Mouse (Mus musculus): Measurements from ENCODE around the gene S1pr4.

The S1pr4 gene

DNA sequence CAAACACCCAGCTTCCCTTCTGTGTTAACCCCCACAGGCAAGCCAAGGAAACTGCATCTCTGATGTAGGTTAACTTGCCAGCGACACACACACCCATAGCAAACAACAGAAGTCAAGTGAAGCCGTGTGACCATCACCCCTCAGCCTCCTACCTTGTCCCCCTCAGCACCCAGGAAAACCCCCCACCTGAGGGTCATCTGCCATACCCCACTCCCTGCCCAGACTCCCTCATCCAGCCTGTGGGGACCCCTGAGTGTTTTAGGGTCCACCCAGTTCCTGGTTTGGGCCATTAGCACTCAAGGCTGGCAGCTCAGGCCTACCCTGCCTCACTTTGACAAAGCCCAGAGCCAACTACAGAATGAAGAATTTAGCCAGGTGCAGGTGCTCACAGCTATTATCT, 33.9 kb downstream of the S1pr4 start:
- DNase-seq (ENCODE audit: low spot score in 2 of 2): no peak

GRCm38 (mm10) chr10:81465265-81465645, 34.7 kb downstream of the S1pr4 start:
- DNase-seq (ENCODE audit: low spot score in 2 of 2): no peak

DNA sequence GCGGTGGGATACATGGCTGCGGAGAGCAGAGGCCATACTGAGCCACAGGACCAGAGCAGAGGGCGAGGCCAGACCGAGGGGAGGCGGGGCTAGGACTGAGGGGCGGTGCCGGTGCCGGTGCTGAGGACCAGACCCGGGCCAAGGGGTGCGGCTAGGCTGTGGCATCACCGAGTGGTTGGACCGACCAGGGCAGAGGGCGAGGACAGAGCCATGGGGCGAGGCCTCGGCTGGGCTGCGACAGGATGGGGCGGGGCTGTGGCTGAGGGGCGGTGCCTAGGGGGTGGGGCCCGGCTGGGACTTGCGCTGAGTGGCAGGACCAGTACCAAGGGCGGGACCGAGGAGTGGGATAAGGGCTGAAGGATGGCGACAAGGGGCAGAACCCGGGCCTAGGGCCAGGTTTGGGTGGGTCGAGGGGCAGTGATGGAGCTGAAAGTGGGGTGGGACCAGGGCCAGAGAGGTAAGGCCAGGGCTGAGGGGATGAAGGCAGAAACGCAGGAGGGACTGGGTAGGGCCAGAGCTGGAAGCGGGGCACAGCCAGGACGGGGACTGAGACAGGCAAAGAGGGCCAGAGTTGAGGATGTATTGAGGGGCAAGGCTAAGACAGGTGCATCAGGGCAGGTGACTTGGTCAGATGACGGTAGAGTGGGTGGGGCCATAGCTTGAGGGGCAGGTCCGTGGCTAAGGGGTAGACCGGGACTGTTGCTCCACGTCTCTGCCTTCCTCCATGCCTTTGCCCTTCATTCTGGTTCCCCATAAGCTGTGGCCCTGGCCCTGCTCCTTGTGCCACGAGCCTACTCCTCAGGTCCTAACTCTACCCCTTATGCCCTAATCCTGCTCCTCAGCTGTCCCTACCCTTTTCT, 35.3 kb downstream of the S1pr4 start:
- peak; percentile 51 to 53 for DNase-seq (ENCODE audit: low spot score in 2 of 2)

GRCm38 (mm10) chr10:81463531-81463930, 36.4 kb downstream of the S1pr4 start:
- peak in 1 of 2 experiments; percentile 45 for DNase-seq (ENCODE audit: low spot score in 2 of 2)

DNA sequence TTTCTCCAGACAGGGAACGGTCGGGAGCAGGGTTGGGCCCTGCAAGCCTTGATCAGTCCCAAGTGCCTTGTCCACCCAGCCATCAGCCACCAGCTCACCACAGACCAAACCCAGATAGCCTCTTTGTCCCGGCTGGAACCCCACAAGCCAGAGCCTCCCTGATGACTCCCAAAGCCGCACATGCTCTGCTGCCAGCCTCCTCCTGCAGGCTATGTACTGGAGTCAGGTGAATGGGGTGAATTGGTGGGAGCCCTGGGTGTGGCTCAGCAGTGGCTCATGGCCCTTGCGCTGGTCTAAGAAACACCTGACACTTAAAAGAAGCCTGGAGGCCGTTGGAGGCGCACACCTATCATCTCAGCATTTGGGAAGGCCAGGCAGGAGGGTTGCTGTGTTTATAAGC, 37.0 kb downstream of the S1pr4 start:
- no peak for DNase-seq (ENCODE audit: low spot score in 2 of 2)

DNA sequence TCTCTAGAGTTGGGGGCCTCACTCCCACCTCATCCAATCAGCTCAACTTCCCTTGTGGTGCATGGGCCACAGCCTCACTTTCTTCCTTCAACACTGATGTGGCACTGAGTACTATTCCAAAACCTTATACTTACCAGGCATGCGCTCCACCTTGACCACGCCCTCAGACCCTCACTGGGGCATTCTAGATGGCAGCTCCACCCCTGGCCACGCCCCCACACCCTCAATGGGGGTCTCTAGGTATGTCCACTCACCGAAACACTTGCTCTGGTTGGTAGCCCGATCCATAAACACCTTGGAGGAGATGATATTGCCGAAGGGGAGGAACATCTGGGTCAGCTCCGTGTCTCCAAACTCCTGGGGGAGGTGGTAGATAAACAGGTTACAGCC, 37.5 kb downstream of the S1pr4 start:
- no peak for DNase-seq (ENCODE audit: low spot score in 2 of 2)

- no peak for DNase-seq (ENCODE audit: low spot score in 2 of 2)
Measured at GRCm38 (mm10) chr10:81461673-81462414, 38.1 kb downstream of the S1pr4 start.

- no peak for DNase-seq (ENCODE audit: low spot score in 2 of 2)
Measured at GRCm38 (mm10) chr10:81460951-81461350, 39.0 kb downstream of the S1pr4 start.

GRCm38 (mm10) chr10:81460471-81460870, 39.5 kb downstream of the S1pr4 start:
- no peak for DNase-seq (ENCODE audit: low spot score in 2 of 2)

- DNase-seq (ENCODE audit: low spot score in 2 of 2): no peak
Measured at GRCm38 (mm10) chr10:81459399-81459798, 40.5 kb downstream of the S1pr4 start.

- no peak for DNase-seq (ENCODE audit: low spot score in 2 of 2)
Measured at GRCm38 (mm10) chr10:81458267-81458666, 41.7 kb downstream of the S1pr4 start.

DNA sequence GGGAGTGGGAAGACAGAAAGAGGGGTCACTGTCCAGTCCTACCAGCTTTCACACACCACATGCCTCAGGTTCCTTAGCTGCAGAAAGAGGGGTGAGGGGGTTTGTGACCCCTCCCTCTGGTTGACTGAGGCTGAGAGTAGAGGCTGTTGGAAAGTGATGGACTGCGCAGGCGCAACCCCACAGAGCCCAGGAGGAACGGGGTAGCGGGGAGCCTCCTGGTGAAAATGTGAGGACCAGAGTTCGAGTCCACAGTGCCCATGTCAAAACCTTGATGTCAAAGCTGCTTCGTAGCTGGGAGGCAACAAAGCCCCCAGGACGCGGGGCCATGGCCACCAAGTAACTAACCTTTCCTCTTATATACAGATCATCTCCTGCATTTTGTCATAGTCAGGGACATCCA, 42.3 kb downstream of the S1pr4 start:
- DNase-seq (ENCODE audit: low spot score in 2 of 2): no peak

- no peak for DNase-seq (ENCODE audit: low spot score in 2 of 2)
Measured at GRCm38 (mm10) chr10:81456983-81457563, 42.9 kb downstream of the S1pr4 start.

- DNase-seq (ENCODE audit: low spot score in 2 of 2): no peak
Measured at GRCm38 (mm10) chr10:81455181-81455895, 44.6 kb downstream of the S1pr4 start, which contains the start of gene Nfic. TSS of gene Nfic (minus strand) at chr10:81455635.

GRCm38 (mm10) chr10:81454106-81454505, 45.8 kb downstream of the S1pr4 start:
- DNase-seq (ENCODE audit: low spot score in 2 of 2): no peak

GRCm38 (mm10) chr10:81452947-81453288, 47.0 kb downstream of the S1pr4 start:
- DNase-seq (ENCODE audit: low spot score in 2 of 2): no peak

- DNase-seq (ENCODE audit: low spot score in 2 of 2): no peak
Measured at GRCm38 (mm10) chr10:81452237-81452946, 47.5 kb downstream of the S1pr4 start.

- no peak for DNase-seq (ENCODE audit: low spot score in 2 of 2)
Measured at GRCm38 (mm10) chr10:81451365-81451745, 48.6 kb downstream of the S1pr4 start.

DNA sequence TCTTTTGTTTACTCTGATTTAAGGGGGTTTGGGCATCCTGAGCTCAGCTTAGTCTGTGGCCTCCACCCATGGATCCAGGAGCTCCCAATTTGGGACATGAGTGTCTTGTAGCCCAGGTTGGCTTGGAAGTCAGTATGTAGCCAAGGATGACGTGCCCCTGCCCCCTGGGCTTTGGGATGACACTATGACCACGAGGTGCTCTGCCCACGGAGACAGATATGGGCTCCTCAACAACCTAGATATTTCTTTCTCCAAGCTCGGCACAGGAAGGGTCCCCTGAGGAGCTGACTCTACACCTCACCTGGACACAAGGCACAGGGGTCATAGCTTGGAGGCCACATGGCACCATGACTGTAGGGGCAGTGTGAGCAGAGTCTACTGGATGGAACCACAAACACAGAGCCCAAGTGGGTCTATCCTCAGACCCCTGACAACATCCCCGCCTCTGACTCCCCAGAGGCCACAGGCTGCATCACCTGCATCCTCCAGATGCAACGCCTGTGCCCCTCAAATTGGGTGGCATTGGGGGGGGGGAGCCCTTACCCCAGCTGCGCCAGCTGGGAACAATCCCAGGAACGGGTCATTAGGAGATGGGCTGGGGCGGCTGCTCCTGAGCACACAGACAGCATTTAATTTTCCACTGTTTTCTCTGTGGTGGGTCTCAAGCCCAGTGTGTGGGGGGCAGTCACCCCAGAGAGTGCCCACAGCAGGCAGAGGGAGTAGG, 49.1 kb downstream of the S1pr4 start:
- no peak for DNase-seq (ENCODE audit: low spot score in 2 of 2)

DNA sequence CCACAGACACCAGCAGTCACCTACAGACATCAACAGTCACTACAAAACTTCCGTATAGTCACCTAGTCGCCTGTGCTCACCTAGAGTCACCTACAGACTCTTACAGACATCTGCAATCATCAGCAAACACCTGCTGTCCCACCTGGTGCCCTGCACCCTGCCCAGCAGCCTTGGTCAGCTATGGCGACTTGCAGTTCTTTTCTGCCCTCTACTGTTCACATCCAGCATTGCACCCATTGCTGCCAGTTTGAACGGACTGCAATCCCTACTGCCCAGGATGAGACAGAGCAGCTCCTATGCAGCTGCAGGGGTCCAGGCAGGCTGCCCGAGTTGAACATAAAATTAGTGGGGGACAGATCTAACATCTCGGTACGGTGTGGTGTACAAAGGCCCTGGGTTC, 49.8 kb downstream of the S1pr4 start:
- DNase-seq (ENCODE audit: low spot score in 2 of 2): peak; percentile 79 to 83
